Mouse (Mus musculus) T-cell, adult 2 months (primary cell): ENCODE results near the gene Snd1.

Experiments
- DNase-seq: peaks from one replicate; pipeline ENCODE4 v3.0.0; 2022; ENCODE audit warnings: low spot score

The Snd1 gene

DNA sequence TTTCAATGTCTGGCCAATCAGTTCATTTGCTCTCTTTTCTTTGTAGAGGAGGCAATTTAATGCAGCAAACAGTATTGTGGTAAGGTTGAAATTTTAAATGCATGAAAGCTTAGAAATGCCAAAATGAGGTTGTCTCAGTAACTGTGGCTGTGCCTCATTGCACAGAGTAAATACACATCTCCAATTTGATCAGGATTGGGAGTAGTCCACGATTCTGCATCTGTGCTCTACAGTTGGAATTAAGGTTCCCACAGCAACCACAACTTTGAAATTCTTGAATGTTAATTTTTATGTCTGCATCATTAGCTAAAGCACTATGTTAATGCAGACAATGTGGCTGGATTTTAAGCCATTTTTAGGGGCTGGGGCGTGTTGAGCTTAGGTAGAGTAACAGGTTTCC is 72.0 kb downstream of the Snd1 start:
- no peak for DNase-seq

DNA sequence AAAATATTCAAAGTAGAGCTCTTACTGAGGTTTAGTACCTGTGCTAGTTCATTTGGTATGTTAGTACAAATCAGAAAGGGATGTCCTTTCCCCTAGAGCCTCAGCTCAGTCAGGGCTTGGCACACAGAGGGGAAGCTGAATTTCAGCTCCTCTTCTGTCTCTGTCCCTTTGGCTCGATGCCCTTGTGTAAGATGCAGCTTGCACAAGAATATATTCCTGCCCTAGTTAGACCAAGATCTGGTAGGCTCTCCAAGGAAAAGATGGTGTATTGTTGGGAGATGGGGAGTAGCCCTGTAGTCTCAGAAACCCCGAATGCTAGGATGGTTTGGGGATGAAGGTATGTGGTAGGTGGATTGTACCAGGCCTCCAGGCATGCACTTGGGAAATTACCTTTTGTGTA is 74.4 kb downstream of the Snd1 start:
- DNase-seq, result no peak

GRCm38 (mm10) chr6:28550255-28551004 is 75.5 kb downstream of the Snd1 start:
- no peak for DNase-seq

DNA sequence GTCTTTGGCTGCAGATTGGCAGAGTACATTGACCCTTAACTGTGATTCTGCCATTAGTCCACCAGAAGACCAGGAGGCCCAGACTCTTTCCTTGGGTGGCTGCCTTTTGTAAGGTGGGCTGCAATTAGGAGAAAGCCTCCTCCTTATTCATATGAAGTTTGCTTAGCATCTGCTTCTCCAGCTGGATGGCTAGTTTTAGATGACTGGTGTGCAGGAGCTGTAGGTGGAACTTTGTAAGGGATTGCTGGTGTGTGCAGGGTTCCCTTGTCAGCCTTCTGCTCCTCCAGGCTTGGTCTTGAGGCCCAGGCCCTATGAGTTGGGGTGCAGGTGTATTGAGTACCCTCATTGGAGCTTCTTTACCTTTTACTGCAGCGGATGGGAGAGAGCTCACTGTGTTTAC is 79.5 kb downstream of the Snd1 start:
- no peak for DNase-seq

- DNase-seq, result no peak
Observed at GRCm38 (mm10) chr6:28555002-28555401, 80.1 kb downstream of the Snd1 start.

GRCm38 (mm10) chr6:28555428-28555827 is 80.5 kb downstream of the Snd1 start:
- no peak for DNase-seq

DNA sequence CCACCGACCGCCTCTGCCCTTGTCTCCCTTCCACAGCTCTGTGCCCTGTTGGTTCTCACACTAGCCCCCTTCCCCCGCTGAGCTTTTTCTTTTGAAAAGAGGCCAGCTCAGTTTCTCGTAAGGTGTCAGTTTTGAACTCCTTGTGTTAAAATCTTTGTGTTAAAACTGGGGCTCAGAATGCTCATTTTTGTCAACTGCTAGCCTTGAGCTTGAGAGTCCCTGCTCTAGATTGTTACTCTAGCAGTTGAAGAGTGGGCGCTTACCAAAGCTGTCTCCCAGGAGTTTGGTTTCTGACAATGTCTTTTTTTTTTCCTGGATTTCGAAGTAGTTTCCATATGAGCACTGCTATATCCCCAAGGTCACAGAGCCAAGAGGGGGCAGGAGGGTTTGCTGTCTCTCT is 82.8 kb downstream of the Snd1 start:
- no peak for DNase-seq

- no peak for DNase-seq
Observed at GRCm38 (mm10) chr6:28559419-28559818, 84.5 kb downstream of the Snd1 start.

GRCm38 (mm10) chr6:28561291-28561995 is 86.5 kb downstream of the Snd1 start:
- DNase-seq, result no peak

DNA sequence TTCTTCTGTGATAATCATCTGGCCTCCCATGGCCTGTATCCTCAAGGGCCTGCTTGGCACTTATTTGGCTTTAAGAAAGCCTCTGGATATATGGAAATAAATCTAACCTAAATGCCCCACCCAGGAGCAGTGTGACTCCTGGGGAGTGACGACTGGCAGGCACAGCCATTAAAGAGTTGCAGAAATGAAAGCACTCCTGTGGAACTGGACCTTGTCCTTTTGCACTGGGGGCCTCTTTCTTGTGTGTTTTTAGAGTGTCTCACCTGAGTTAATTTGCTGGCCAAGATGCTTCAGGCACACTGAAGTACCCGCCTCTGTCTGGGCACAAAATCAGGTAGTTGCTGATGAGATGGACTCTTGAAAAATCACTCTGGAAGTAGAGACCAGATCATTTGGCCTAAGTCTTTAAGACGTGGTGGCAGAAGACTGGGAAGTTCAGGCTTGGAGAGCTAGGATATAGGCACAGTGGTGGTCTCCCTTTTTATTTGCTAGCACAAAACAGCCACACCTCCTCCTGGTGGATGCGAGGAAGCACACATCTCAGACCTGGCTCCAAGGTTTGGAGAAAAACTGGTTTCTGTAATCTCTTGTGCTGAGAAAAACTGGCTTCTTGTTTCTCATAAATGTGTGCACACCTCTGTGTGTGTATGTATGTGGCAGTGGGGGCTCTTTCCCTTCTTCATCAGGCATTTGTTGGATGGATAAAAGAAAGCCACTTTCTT is 87.5 kb downstream of the Snd1 start:
- DNase-seq, result no peak

DNA sequence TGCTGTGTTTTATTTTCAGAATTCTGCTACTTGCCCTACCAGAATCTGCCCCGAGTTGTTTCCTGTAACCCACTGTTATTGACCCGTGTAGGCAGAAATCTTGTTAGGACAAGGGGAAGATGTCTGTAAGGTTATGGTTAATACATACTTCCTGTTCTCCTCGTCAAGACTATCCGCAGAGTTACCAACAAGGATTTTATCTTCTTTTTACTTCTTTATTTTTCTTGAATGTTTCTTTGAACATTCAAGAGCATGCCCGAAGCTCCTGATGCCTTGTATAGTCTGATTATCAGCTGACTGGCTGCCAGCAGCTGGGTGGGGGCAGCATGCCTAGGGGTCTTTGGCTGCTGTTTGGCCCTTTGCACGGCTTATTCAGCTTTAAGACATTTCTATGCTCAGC is 93.0 kb downstream of the Snd1 start:
- no peak for DNase-seq

DNA sequence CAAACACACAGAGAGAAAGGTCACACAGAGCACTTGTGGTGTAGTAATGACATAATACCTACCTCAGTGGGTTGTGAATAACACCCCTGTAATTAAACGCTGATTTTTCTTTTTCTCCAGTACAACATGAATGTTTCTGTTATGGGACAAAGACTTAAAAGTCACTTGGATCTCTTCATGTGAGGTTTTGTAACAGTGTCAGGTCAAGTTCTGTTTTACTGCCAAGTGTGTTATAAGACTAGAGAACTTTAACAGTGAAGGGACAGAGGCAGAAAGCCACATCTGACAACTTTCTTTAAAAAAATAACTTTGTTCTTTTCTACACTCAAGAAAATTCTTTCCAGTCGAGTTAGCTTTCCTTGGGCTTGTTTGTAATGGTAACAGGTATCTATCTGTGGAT is 97.0 kb downstream of the Snd1 start:
- DNase-seq, result no peak

DNA sequence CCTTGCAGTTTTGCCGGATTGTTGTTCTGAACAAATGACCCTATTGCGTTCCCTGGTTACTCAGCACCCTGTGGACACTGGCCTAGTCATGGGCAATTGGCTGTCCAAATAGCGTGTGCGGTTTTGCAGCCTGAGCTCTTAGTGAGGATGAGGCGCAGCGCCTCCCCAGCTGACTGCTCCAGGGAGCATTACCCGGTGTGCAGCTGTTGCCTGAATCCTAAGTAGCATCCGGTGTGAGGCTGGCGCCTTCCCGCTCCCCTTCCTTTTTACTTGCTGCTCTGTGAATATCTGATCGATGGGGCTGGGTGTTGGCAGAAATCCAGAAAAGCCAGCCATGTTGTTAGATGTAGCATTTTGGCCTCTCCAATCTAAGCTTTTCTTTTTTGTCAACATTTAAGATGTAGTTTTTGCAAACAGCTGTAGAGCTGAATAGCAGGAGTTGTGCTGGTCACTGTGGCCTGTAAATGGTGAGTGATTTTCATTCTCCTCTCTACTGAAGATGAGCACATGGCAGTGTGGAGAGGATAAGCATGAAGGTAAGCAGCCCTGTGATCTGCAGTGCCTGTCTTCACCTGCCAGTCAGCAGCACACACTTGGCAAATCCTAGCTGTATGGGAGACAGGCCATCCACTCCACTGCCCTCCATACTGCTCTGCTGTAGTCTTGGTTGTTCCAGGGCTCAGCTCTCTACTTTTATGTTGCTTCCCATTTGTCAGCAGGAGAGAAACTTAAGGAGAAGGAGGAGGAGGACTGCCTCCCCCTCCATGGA is 98.2 kb downstream of the Snd1 start:
- no peak for DNase-seq

- DNase-seq, result no peak
Observed at GRCm38 (mm10) chr6:28576356-28577264, 101.7 kb downstream of the Snd1 start.

DNA sequence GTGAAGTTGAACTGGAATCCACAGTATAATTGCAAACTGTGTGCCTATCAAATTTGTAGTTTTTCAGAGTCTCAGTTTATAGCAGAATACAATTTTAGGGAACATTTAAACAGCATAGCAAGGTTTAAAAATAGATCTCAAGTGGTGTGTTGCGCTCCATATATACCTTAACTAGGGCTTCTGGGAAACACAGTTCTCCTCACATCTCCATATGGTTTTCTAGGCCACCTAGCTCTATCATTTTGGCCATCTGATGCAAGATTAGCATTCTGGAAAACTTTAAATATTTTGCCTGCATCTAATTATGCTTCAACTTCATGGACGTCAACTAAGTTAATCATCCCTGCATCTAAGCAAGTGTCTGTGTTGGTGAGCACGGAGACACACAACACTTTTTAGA is 107.9 kb downstream of the Snd1 start:
- no peak for DNase-seq

DNA sequence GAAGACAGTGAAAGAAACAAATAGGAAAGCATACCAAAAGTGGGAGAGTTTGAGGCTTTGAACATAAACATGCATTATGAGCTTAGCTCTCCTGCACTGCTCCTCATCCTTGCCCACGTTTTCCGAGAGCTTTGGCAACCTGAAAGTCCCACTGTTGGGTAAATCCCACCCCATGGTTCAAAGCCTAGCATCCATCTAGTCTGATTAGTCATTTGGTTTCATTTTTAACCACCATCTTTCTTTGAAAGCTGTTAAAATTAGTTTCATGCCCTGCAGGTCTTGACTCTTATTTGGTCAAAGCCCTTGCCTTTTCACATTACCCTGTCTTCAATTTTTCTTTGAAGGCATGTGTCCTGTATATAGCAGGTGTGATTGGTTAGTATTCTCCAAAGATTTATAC is 108.5 kb downstream of the Snd1 start:
- no peak for DNase-seq

DNA sequence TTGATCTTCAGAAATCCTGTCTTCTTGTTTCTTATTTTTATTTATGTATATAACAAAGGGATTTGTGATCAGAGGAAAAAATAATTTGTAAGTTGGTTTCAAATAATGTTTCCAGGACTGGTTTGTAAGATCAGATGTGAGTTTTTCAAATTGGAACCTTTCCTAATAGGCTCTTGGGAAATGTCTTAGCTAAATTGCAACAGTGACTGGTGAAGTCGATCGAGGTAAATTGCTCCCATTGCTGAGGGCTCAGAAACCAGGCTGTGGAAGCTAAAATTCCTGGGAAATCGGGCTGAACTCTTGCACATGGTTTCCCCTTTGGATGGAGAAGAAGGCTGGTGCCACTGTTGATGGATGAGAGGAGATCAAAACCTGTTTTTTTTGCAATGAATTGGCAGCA is 111.9 kb downstream of the Snd1 start:
- DNase-seq, result no peak

DNA sequence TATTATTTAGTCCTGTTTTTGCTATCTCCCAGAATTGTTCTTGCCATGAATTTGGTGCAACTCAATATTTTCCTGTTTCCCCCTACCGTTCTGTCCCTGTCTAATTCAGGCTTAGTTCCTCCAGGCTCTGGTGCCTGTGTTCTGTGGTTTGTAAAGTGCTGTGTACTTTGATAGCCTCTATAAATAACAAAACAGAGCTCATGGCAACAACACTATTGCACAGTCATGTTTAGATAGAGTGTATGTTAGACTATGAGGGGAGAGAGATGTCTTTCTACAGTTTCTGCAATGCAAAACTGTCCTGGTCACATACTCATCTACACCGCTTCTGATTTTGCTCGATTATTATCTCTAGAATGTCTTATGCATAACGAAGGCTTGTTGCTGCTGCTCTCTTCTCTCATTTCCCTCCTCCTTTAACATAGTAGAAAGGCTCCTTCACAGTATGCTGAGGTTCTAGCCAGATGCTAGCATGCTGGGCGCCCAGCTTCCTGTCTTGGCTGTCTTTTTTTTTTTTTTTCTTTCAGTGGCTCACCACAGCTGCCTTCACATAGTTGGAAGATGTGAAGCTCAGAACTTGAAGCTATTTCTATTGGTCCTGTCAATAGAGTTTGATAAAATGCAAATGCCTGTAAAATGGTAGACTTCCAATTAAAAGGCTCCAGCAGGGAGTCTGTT is 113.7 kb downstream of the Snd1 start:
- DNase-seq, result peak; percentile 27

GRCm38 (mm10) chr6:28592323-28592893 is 117.5 kb downstream of the Snd1 start:
- DNase-seq, result no peak

DNA sequence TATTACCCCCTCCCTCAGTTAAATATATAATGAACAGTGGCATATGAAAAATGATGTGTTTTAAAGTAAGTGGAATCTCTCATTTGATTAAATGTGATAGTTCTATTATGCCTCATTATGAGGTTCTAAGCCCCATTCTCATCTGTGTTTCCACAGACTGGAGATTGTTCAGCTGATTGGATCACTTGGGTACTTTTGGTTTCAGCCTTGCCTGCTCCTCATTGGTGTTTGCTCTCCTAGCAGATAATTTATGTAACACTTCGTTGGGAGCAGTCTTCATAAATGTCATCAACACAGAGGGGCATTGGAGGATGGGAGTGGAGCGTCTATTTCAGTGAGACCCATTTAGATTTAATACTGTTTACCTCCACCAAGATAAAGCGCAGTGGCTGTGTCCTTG is 118.8 kb downstream of the Snd1 start:
- DNase-seq, result no peak
